Mouse (Mus musculus): Measurements from ENCODE around the gene Suclg2. TPM values are rescaled to one million over a fixed set of nuclear protein-coding genes. Genes with fewer than 3 reads are reported as not detected.

Gene Suclg2
- polyA plus RNA-seq, 1 experiment from 2014 or later = 77.3 TPM

GRCm38 (mm10) chr6:95701786-95702185 lies 16.8 kb downstream of the Suclg2 start:
- peak; percentile 55 for ATAC-seq

GRCm38 (mm10) chr6:95700981-95701610 lies 17.5 kb downstream of the Suclg2 start:
- peak; percentile 49 for TF ChIP-seq CTCF (IDR thresholded peaks at IDR 0.05; ENCODE audit: low read depth)
- no peak overlapping the region for H3K27ac ChIP-seq (ENCODE audit: low read depth, low read length)
- no peaks in the 10 kb centered on the region for H3K9me3 ChIP-seq (ENCODE audit: control insufficient read depth)
- whole genome bisulfite sequencing = 85% methylated on average over 2 of the region's 2 CpGs
- H3K9ac ChIP-seq (ENCODE audit: low read depth, low read length) = no peak overlapping the region
- no peak overlapping the region for H3K4me3 ChIP-seq (ENCODE audit: low read depth, low read length)
- H3K36me3 ChIP-seq (ENCODE audit: control insufficient read depth, insufficient read depth) = no peaks in the 10 kb centered on the region
- no peak for ATAC-seq
- no peaks in the 10 kb centered on the region for H3K27me3 ChIP-seq (replicated peaks; ENCODE audit: control insufficient read depth, insufficient read depth, low read length)
- no peak overlapping the region for H3K4me2 ChIP-seq (replicated peaks; ENCODE audit: low read depth)
- H3K4me1 ChIP-seq (replicated peaks; ENCODE audit: control insufficient read depth, insufficient read depth, low read length) = no peaks in the 10 kb centered on the region

More at GRCm38 (mm10) chr6:95701786-95702185, 16.8 kb downstream of the Suclg2 start:
- H3K4me1 ChIP-seq (replicated peaks; ENCODE audit: control insufficient read depth, insufficient read depth, low read length) = no peaks in the 10 kb centered on the region
- no peak overlapping the region for H3K9ac ChIP-seq (ENCODE audit: low read depth, low read length)
- WGBS = 36% methylated on average over 7 of the region's 7 CpGs
- no peaks in the 10 kb centered on the region for H3K27me3 ChIP-seq (replicated peaks; ENCODE audit: control insufficient read depth, insufficient read depth, low read length)
- H3K4me2 ChIP-seq (replicated peaks; ENCODE audit: low read depth) = no peak overlapping the region
- TF ChIP-seq CTCF (IDR thresholded peaks at IDR 0.05; ENCODE audit: low read depth) = no peak
- H3K9me3 ChIP-seq (ENCODE audit: control insufficient read depth) = no peaks in the 10 kb centered on the region
- no peak overlapping the region for H3K4me3 ChIP-seq (ENCODE audit: low read depth, low read length)
- H3K36me3 ChIP-seq (ENCODE audit: control insufficient read depth, insufficient read depth) = no peaks in the 10 kb centered on the region
- no peak overlapping the region for H3K27ac ChIP-seq (ENCODE audit: low read depth, low read length)

GRCm38 (mm10) chr6:95700191-95700590 lies 18.4 kb downstream of the Suclg2 start:
- H3K9me3 ChIP-seq (ENCODE audit: control insufficient read depth) = no peaks in the 10 kb centered on the region
- H3K27ac ChIP-seq (ENCODE audit: low read depth, low read length) = no peak overlapping the region
- H3K36me3 ChIP-seq (ENCODE audit: control insufficient read depth, insufficient read depth) = no peaks in the 10 kb centered on the region
- TF ChIP-seq CTCF (IDR thresholded peaks at IDR 0.05; ENCODE audit: low read depth) = no peak
- H3K4me3 ChIP-seq (ENCODE audit: low read depth, low read length) = no peak overlapping the region
- H3K4me2 ChIP-seq (replicated peaks; ENCODE audit: low read depth) = no peak overlapping the region
- WGBS = 71% methylated on average over 5 of the region's 5 CpGs
- no peak overlapping the region for H3K9ac ChIP-seq (ENCODE audit: low read depth, low read length)
- no peaks in the 10 kb centered on the region for H3K27me3 ChIP-seq (replicated peaks; ENCODE audit: control insufficient read depth, insufficient read depth, low read length)
- H3K4me1 ChIP-seq (replicated peaks; ENCODE audit: control insufficient read depth, insufficient read depth, low read length) = no peaks in the 10 kb centered on the region
- ATAC-seq = no peak

- H3K9ac ChIP-seq (ENCODE audit: low read depth, low read length) = no peak overlapping the region
- H3K27ac ChIP-seq (ENCODE audit: low read depth, low read length) = no peak overlapping the region
- no peaks in the 10 kb centered on the region for H3K4me1 ChIP-seq (replicated peaks; ENCODE audit: control insufficient read depth, insufficient read depth, low read length)
- no peak for TF ChIP-seq CTCF (IDR thresholded peaks at IDR 0.05; ENCODE audit: low read depth)
- H3K27me3 ChIP-seq (replicated peaks; ENCODE audit: control insufficient read depth, insufficient read depth, low read length) = no peaks in the 10 kb centered on the region
- no peaks in the 10 kb centered on the region for H3K9me3 ChIP-seq (ENCODE audit: control insufficient read depth)
- no peak overlapping the region for H3K4me3 ChIP-seq (ENCODE audit: low read depth, low read length)
- ATAC-seq = no peak
- 67% methylated on average over 3 of the region's 3 CpGs for WGBS
- H3K36me3 ChIP-seq (ENCODE audit: control insufficient read depth, insufficient read depth) = no peaks in the 10 kb centered on the region
- no peak overlapping the region for H3K4me2 ChIP-seq (replicated peaks; ENCODE audit: low read depth)
Observed at GRCm38 (mm10) chr6:95699326-95699725, 19.3 kb downstream of the Suclg2 start.

GRCm38 (mm10) chr6:95698536-95699162 lies 20.0 kb downstream of the Suclg2 start:
- Histone ChIP-seq H3K4me2 (replicated peaks; ENCODE audit: low read depth) (no peak overlapping the region), H3K36me3 (ENCODE audit: control insufficient read depth, insufficient read depth) (no peaks in the 10 kb centered on the region), H3K27me3 (replicated peaks; ENCODE audit: control insufficient read depth, insufficient read depth, low read length) (no peaks in the 10 kb centered on the region), H3K27ac (ENCODE audit: low read depth, low read length) (no peak overlapping the region), H3K9me3 (ENCODE audit: control insufficient read depth) (no peaks in the 10 kb centered on the region), H3K4me3 (ENCODE audit: low read depth, low read length) (no peak overlapping the region), H3K9ac (ENCODE audit: low read depth, low read length) (no peak overlapping the region), H3K4me1 (replicated peaks; ENCODE audit: control insufficient read depth, insufficient read depth, low read length) (no peaks in the 10 kb centered on the region)
- ATAC-seq = no peak
- WGBS = 39% methylated on average over 5 of the region's 6 CpGs
- no peak for TF ChIP-seq CTCF (IDR thresholded peaks at IDR 0.05; ENCODE audit: low read depth)

GRCm38 (mm10) chr6:95694910-95695309 lies 23.7 kb downstream of the Suclg2 start:
- H3K36me3 ChIP-seq (ENCODE audit: control insufficient read depth, insufficient read depth) = no peaks in the 10 kb centered on the region
- no peak overlapping the region for H3K4me2 ChIP-seq (replicated peaks; ENCODE audit: low read depth)
- no peaks in the 10 kb centered on the region for H3K27me3 ChIP-seq (replicated peaks; ENCODE audit: control insufficient read depth, insufficient read depth, low read length)
- H3K9me3 ChIP-seq (ENCODE audit: control insufficient read depth) = no peaks in the 10 kb centered on the region
- ATAC-seq = no peak
- H3K27ac ChIP-seq (ENCODE audit: low read depth, low read length) = no peak overlapping the region
- H3K9ac ChIP-seq (ENCODE audit: low read depth, low read length) = no peak overlapping the region
- no peak for TF ChIP-seq CTCF (IDR thresholded peaks at IDR 0.05; ENCODE audit: low read depth)
- H3K4me3 ChIP-seq (ENCODE audit: low read depth, low read length) = no peak overlapping the region
- WGBS = 80% methylated on average over 4 of the region's 4 CpGs
- no peaks in the 10 kb centered on the region for H3K4me1 ChIP-seq (replicated peaks; ENCODE audit: control insufficient read depth, insufficient read depth, low read length)
